Mouse (Mus musculus) heart, embryonic 14.5 days (tissue): Measurements from ENCODE around the gene Ush2a. TPM values are rescaled to one million over a fixed set of nuclear protein-coding genes. Genes with fewer than 3 reads are reported as not detected.

ENCODE experiments used
- ATAC-seq: fragments of 200-750 bp; cut with Nextera tagmentation; 2 replicates; pipeline ENCODE4 v1.8.0; 2017; ENCODE audit warnings: low read depth, moderate TSS enrichment; ENCODE audit not compliant: insufficient number of reproducible peaks, insufficient read depth, low FRiP score
- H3K27ac ChIP-seq, 2 experiments: fragments of 200-500 bp in 1 of 2; fragments of 300-500 bp in 1 of 2; sonication (generic) in 1 of 2; replicated peaks in 1 of 2; 2 replicates each; pipeline ENCODE4 v1.5.1; 2012 to 2014; ENCODE audit warnings: low read depth in 2 of 2, low read length in 2 of 2, control low read depth in 1 of 2, mild to moderate bottlenecking in 1 of 2, mixed read lengths in 1 of 2; ENCODE audit not compliant: control insufficient read depth in 1 of 2, insufficient read depth in 1 of 2
- H3K27me3 ChIP-seq: fragments of 300-500 bp; sonication (generic); 2 replicates; pipeline ENCODE4 v1.6.1; 2014; ENCODE audit warnings: mild to moderate bottlenecking, low read length, control low read depth; ENCODE audit not compliant: control insufficient read depth, insufficient read depth
- H3K36me3 ChIP-seq: fragments of 300-500 bp; sonication (generic); 2 replicates; pipeline ENCODE4 v1.6.1; 2014; ENCODE audit warnings: mild to moderate bottlenecking, control low read depth, low read length, mixed read lengths; ENCODE audit not compliant: control insufficient read depth, insufficient read depth
- H3K4me1 ChIP-seq, 2 experiments: fragments of 200-500 bp in 1 of 2; fragments of 300-500 bp in 1 of 2; sonication (generic) in 1 of 2; 2 replicates each; pipeline ENCODE4 v1.6.1; 2012 to 2014; ENCODE audit warnings: low read length in 2 of 2, control low read depth in 1 of 2, mixed read lengths in 1 of 2; ENCODE audit not compliant: control insufficient read depth in 2 of 2, insufficient read depth in 2 of 2
- H3K4me2 ChIP-seq: fragments of 300-500 bp; sonication (generic); 2 replicates; pipeline ENCODE4 v1.6.1; 2014; ENCODE audit warnings: mild to moderate bottlenecking, low read length
- H3K4me3 ChIP-seq, 2 experiments: fragments of 200-500 bp in 1 of 2; fragments of 300-500 bp in 1 of 2; sonication (generic) in 1 of 2; 2 replicates each; pipeline ENCODE4 v1.5.1; 2012 to 2014; ENCODE audit warnings: low read length in 2 of 2, mild to moderate bottlenecking in 2 of 2, control low read depth in 1 of 2, low read depth in 1 of 2, moderate library complexity in 1 of 2; ENCODE audit not compliant: control insufficient read depth in 1 of 2, insufficient read depth in 1 of 2
- H3K9ac ChIP-seq: fragments of 300-500 bp; sonication (generic); 2 replicates; pipeline ENCODE4 v1.6.1; 2014; ENCODE audit warnings: mild to moderate bottlenecking, low read length
- H3K9me3 ChIP-seq: fragments of 300-500 bp; sonication (generic); 2 replicates; pipeline ENCODE4 v1.6.1; 2016; ENCODE audit warnings: low read length, control low read depth; ENCODE audit not compliant: control insufficient read depth
- WGBS: fragments of 180-500 bp; shearing (Covaris S2); extraction: QIAGEN DNeasy Blood & Tissue Kit; methylation state at CpG from one replicate; pipeline ENCODE4 v1.1.7; 2014; 5-methylcytosine and 5-hydroxymethylcytosine counted together
- polyA plus RNA-seq: library from polyadenylated mRNA; unstranded; fragments of >200 nt; fragmentation: Nextera tagmentation; extraction: Ambion mirVana; gene quantifications from 2 replicates; pipeline ENCODE4 v1.2.1, GENCODE M21; 2014

The Ush2a gene
- polyA plus RNA-seq, 1 experiment from 2014 or later: 0.08 TPM

DNA sequence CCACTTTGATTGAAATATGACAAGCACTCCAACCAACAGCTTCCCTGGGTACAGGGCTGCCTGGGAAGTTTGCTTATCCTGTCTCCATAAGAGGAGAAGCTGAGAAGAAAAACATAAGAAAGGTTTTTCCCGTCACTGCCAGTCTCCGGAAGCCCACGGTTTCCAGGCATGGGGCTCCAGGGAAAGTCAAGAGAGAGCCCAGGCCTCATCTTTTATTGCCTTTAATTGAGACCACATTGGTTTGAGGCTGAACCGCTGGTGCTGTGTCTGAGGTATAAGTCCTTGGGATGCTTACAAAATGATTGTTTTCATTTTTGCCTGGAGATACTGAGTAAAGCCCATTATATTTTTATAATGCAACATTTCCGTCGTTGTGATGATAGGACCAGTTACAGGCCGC is 511.8 kb downstream of the Ush2a start:
- no peaks in the 10 kb centered on the region for H3K4me1 ChIP-seq
- no peak overlapping the region for H3K4me3 ChIP-seq
- no peak overlapping the region for H3K9ac ChIP-seq
- WGBS: 80% methylated on average over 7 of the region's 7 CpGs
- no peaks in the 10 kb centered on the region for H3K36me3 ChIP-seq
- no peaks in the 10 kb centered on the region for H3K27me3 ChIP-seq
- H3K9me3 ChIP-seq: no peaks in the 10 kb centered on the region
- no peak for ATAC-seq
- no peak overlapping the region for H3K27ac ChIP-seq
- H3K4me2 ChIP-seq: no peak overlapping the region

DNA sequence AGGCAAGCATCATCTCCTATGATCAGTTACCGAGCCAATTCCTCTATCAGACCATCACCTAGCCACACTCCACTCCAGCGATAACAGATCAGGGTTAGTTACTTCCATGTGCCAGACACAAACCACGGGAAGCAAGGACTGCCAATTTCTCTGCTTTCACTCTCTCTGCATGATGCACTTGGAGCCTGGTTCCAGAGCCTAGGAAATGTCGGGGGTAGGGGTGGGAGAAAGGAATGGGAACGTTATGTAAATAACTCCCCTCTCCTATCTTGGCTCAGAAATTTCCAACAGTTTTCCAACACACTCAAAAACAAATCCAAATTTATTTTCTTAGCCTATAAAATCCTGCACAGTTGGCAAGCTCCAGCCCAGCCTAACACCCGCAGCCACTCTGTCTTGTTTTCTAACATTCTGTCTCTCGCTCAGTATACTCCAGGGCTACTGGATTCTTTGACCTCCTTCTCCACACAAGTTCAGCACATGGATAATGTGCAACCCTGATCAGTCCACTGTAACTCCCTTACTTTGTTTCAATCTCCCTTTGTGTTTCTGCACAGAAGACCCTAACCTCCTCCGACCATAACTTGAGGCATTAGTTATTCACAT is 515.8 kb downstream of the Ush2a start:
- no peak overlapping the region for H3K27ac ChIP-seq
- H3K4me2 ChIP-seq: no peak overlapping the region
- H3K27me3 ChIP-seq: no peaks in the 10 kb centered on the region
- no peaks in the 10 kb centered on the region for H3K9me3 ChIP-seq
- 56% methylated on average over 8 of the region's 8 CpGs for WGBS
- H3K4me3 ChIP-seq: no peak overlapping the region
- no peaks in the 10 kb centered on the region for H3K36me3 ChIP-seq
- no peaks in the 10 kb centered on the region for H3K4me1 ChIP-seq
- no peak overlapping the region for H3K9ac ChIP-seq
- ATAC-seq: no peak

DNA sequence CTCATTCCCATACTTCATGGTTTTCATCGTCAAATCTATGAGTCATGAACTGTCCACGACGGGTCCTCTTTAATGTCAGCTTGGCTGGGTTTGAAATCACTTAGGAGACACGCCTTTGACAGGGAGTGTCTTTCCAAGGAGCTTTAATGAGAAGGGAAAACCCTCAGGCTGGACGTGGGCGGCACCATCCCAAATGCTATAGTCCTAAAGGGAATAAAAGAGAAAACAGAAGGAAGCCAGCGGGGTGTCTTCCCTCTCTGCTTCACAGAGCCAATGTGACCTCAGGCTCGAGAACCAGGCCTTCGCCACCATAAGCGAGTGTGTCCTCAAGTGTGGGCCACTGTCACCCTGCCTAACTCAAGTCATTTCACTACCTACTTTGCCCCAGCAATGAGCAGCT is 523.2 kb downstream of the Ush2a start:
- no peak for ATAC-seq
- Histone ChIP-seq H3K9me3 (no peaks in the 10 kb centered on the region), H3K36me3 (no peaks in the 10 kb centered on the region), H3K4me2 (no peak overlapping the region), H3K4me3 (no peak overlapping the region), H3K9ac (no peak overlapping the region), H3K4me1 (no peaks in the 10 kb centered on the region), H3K27ac (no peak overlapping the region), H3K27me3 (no peaks in the 10 kb centered on the region)
- WGBS: 81% methylated on average over 10 of the region's 10 CpGs

DNA sequence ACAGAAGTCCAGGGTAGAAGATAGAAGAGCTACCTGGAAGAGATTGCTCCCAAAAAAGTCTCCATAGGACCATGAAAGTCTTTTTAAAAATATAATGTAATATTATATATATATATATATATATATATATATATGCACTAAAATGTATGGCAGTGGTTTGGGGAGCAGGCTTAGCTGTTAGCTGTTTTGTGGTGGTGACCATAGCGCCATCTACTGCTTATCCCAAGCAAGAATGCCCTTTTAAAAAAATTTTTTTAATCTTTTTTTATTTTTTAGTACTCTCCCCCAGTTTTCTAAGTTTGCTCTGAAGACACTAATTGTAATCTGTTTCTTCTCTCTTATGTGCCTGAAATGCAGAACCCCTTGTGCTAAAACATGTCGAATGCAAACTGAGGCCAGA is 543.2 kb downstream of the Ush2a start:
- H3K27me3 ChIP-seq: no peaks in the 10 kb centered on the region
- no peak for ATAC-seq
- H3K4me1 ChIP-seq: no peaks in the 10 kb centered on the region
- H3K27ac ChIP-seq: no peak overlapping the region
- 25% methylated on average over 2 of the region's 2 CpGs for WGBS
- no peaks in the 10 kb centered on the region for H3K9me3 ChIP-seq
- no peaks in the 10 kb centered on the region for H3K36me3 ChIP-seq
- H3K4me2 ChIP-seq: no peak overlapping the region
- H3K9ac ChIP-seq: no peak overlapping the region
- H3K4me3 ChIP-seq: no peak overlapping the region

DNA sequence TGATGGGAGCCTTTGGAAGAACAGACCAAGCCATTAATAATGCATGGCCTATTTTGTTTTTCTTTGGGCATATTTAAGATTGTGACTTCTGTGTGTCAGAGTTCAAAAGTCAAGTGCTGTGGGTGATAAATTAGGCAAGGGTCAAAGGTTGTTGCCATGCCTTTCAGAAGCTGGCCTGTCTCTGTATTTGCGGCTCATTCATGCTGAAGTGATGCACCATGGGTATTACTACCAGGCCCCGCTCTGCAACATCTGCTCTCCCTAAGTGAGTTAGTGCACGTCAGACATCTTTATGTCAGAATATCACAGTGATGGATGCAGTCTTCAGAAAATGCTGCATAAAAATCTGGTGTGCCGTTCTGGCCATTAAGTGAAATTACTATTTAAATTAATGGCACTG is 544.0 kb downstream of the Ush2a start:
- Histone ChIP-seq H3K4me3 (no peak overlapping the region), H3K4me1 (no peaks in the 10 kb centered on the region), H3K9me3 (no peaks in the 10 kb centered on the region), H3K27ac (no peak overlapping the region), H3K4me2 (no peak overlapping the region), H3K9ac (no peak overlapping the region), H3K36me3 (no peaks in the 10 kb centered on the region), H3K27me3 (no peaks in the 10 kb centered on the region)
- no peak for ATAC-seq
- 72% methylated on average over 4 of the region's 4 CpGs for WGBS

DNA sequence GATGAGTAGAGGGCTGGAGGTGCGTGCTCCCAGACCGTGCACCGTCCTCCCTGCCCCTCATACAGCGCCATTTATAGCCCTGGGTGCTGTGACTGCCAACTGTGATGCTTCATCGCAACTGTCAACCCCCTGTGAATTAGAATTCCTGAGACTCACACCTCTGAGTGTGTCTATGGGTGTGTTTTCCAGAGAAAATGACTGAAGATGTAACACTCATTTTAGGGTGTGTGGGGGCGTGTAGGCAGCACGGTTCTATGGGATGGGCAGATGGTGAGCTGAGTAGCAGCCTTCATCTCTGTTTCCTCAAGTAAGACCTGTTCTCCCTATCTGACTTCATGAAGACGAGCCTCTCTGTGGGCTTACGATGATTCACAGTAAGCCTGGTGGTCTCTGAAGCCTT is 548.8 kb downstream of the Ush2a start:
- H3K27ac ChIP-seq: no peak overlapping the region
- H3K9me3 ChIP-seq: no peaks in the 10 kb centered on the region
- no peaks in the 10 kb centered on the region for H3K4me1 ChIP-seq
- no peak overlapping the region for H3K9ac ChIP-seq
- ATAC-seq: no peak
- no peak overlapping the region for H3K4me3 ChIP-seq
- no peaks in the 10 kb centered on the region for H3K36me3 ChIP-seq
- H3K27me3 ChIP-seq: no peaks in the 10 kb centered on the region
- H3K4me2 ChIP-seq: no peak overlapping the region
- 61% methylated on average over 9 of the region's 9 CpGs for WGBS

DNA sequence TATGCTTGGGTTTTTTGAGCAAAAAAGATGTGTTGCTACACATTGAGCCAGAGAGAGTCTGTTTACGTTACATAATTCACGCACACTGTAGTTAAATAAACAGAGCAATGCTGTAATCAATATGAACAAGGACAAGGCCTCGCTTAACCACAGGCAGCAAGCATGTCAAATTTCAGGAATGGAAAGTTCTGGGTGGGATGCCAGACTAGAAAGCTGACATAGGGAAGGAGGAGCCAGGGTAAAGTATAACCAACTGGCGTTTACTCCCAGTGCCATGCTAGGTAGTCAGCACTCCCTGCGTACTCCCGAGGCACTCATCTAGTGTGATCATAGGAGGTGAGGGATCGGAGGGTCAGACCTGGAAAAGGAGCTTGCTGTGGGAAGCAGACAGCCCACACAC is 553.2 kb downstream of the Ush2a start:
- 83% methylated on average over 7 of the region's 7 CpGs for WGBS
- Histone ChIP-seq H3K27me3 (no peaks in the 10 kb centered on the region), H3K36me3 (no peaks in the 10 kb centered on the region), H3K4me1 (no peaks in the 10 kb centered on the region), H3K9me3 (no peaks in the 10 kb centered on the region), H3K4me3 (no peak overlapping the region), H3K9ac (no peak overlapping the region), H3K27ac (no peak overlapping the region), H3K4me2 (no peak overlapping the region)
- ATAC-seq: no peak

DNA sequence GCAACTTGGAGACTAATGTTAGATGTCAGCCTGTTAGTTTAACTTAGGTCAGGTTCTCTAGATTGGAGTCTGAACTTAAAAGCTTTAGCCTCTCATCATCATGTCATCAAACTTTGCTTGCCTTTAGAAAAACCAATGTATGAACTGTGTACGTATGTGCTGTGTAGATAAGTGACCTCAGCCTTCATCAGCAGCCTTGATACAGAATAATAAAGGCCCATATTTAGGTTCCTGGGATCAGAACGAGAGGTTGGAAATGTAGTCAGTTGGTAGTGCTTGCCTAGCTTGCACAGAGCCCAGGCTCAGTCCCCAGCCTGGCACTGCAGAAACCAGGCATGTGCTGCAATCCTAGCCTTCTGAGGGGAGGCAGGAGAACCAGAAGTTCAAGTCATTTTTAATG is 562.4 kb downstream of the Ush2a start:
- no peaks in the 10 kb centered on the region for H3K27me3 ChIP-seq
- no peak overlapping the region for H3K9ac ChIP-seq
- WGBS: 76% methylated on average over 2 of the region's 2 CpGs
- ATAC-seq: no peak
- no peaks in the 10 kb centered on the region for H3K4me1 ChIP-seq
- H3K27ac ChIP-seq: no peak overlapping the region
- H3K9me3 ChIP-seq: no peaks in the 10 kb centered on the region
- no peaks in the 10 kb centered on the region for H3K36me3 ChIP-seq
- H3K4me3 ChIP-seq: no peak overlapping the region
- H3K4me2 ChIP-seq: no peak overlapping the region
